Mouse (Mus musculus) liver, adult 2 months (tissue): ENCODE results near the gene Rgs17. TPM values are rescaled to one million over a fixed set of nuclear protein-coding genes. Genes with fewer than 3 reads are reported as not detected.

Experiments used
- DNase-seq: peaks from one replicate; pipeline ENCODE4 v3.0.0-alpha.2; 2011; ENCODE audit warnings: low read depth, low spot score; ENCODE audit errors: extremely low read depth
- H3K27ac ChIP-seq: fragments of 200-500 bp; replicated peaks from 2 replicates; pipeline ENCODE4 v1.5.1; 2012; ENCODE audit warnings: low read depth, mild to moderate bottlenecking, control low read depth, inconsistent platforms, low read length; ENCODE audit not compliant: insufficient read depth
- H3K27me3 ChIP-seq: fragments of 200-500 bp; 2 replicates; pipeline ENCODE4 v1.6.1; 2012; ENCODE audit warnings: mild to moderate bottlenecking, moderate library complexity, low read length, inconsistent platforms; ENCODE audit not compliant: control insufficient read depth, insufficient read depth
- H3K36me3 ChIP-seq: fragments of 200-500 bp; 2 replicates; pipeline ENCODE4 v1.6.1; 2012; ENCODE audit warnings: low read length, inconsistent platforms; ENCODE audit not compliant: control insufficient read depth, insufficient read depth
- H3K4me1 ChIP-seq: fragments of 200-500 bp; 2 replicates; pipeline ENCODE4 v1.6.1; 2011; ENCODE audit warnings: low read length; ENCODE audit not compliant: control insufficient read depth, insufficient read depth
- H3K4me3 ChIP-seq: fragments of 200-500 bp; 2 replicates; pipeline ENCODE4 v1.5.1; 2011; ENCODE audit warnings: low read depth, mild to moderate bottlenecking, control low read depth, low read length, moderate library complexity; ENCODE audit not compliant: insufficient read depth
- H3K79me2 ChIP-seq: fragments of 200-500 bp; 2 replicates; pipeline ENCODE4 v1.6.1; 2012; ENCODE audit warnings: inconsistent platforms, mild to moderate bottlenecking, low read length, moderate library complexity; ENCODE audit not compliant: control insufficient read depth, insufficient read depth
- H3K9ac ChIP-seq: fragments of 200-500 bp; 2 replicates; pipeline ENCODE4 v1.6.1; 2012; ENCODE audit warnings: low read depth, mild to moderate bottlenecking, control low read depth, inconsistent platforms, low read length
- CTCF ChIP-seq: fragments of 200-500 bp; IDR thresholded peaks from 2 replicates; pipeline ENCODE4 v1.5.1; 2011; ENCODE audit warnings: low read depth, low read length, control low read depth
- POLR2A ChIP-seq: fragments of 200-500 bp; IDR thresholded peaks from 2 replicates; pipeline ENCODE4 v1.6.1; 2011; ENCODE audit warnings: low read length, control low read depth; ENCODE audit not compliant: insufficient read depth; ENCODE audit errors: extremely low read depth
- WGBS: fragments of 180-500 bp; shearing (Covaris S2); methylation state at CpG from one replicate; pipeline ENCODE4 v1.1.7; 2018; 5-methylcytosine and 5-hydroxymethylcytosine counted together
- polyA plus RNA-seq: library from polyadenylated mRNA; depleted of rRNA; stranded (reverse); fragments of >200 nt; gene quantifications from 2 replicates; pipeline ENCODE4 v1.2.3, GENCODE M21; 2012
- total RNA-seq: library from RNA; depleted of rRNA; stranded (reverse); fragments of >200 nt; gene quantifications from 2 replicates; pipeline ENCODE4 v1.2.3, GENCODE M21; 2014

The Rgs17 gene
- total and polyA plus RNA-seq, 2 experiments, result 0.09 TPM; not detected in 1

DNA sequence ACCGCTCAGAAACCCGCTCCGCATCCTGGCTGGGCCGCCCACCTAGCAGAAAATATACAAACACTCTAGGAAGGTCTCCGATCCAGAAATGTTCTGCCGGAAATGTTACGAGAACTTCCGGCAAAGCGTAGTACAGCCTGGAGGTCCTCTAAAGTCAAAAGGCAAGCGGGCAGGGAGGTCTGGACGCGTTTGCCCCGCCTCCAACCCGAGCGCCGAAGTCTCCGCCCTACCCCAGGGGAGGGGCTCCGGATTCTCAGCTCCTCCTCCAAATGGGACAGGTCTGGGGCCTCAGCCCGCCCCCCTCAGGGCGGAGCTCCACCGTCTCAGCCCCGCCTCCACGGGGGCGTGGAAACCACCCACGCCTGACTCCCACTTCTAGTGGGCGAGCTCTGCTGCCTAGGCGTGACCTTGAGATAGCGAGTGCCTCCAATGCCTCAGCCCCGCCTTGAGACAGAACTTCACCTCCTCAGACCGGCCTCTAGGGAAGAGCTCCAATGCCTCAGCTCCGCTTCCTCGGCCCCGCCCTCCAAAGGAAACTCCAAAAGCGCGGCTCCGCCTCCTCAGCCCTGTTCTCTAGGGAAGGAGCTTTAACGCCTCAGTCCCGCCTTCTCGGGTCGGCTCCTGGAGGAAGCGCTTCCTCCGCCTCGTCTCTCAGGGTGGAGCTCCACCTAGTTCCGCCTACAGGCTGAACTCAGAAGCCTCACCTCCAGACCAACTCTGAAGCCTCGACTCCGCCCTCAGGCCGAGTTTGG lies 98.3 kb downstream of the Rgs17 start, which contains the start of gene Mtrf1l:
Mtrf1l (minus strand) TSS at position 171 of the 752 bp plus-strand sequence.
- peaks cover 4% of the 10 kb centered on the region; the same call in 1 of the 2 replicates for H3K79me2 ChIP-seq
- peaks cover 6% of the 10 kb centered on the region; the same call in 1 of the 2 replicates for H3K36me3 ChIP-seq
- peak within 1 kb of the TSS; percentile 83 for H3K27ac ChIP-seq
- H3K27me3 ChIP-seq, result no peaks in the 10 kb centered on the region
- H3K4me3 ChIP-seq, result peak within 1 kb of the TSS; percentile 98
- TF ChIP-seq POLR2A (0 out of 2 replicates have a peak, but pooled peaks have one; percentile 37), CTCF (0 out of 2 replicates have a peak, but pooled peaks have one; percentile 3)
- H3K4me1 ChIP-seq, result 0 out of 2 replicates have a peak, but pooled peaks cover 6% of the 10 kb centered on the region
- peak; percentile 94 for DNase-seq
- under 1% methylated on average over 47 of the region's 47 CpGs for WGBS
- H3K9ac ChIP-seq, result peak within 1 kb of the TSS; percentile 96

DNA sequence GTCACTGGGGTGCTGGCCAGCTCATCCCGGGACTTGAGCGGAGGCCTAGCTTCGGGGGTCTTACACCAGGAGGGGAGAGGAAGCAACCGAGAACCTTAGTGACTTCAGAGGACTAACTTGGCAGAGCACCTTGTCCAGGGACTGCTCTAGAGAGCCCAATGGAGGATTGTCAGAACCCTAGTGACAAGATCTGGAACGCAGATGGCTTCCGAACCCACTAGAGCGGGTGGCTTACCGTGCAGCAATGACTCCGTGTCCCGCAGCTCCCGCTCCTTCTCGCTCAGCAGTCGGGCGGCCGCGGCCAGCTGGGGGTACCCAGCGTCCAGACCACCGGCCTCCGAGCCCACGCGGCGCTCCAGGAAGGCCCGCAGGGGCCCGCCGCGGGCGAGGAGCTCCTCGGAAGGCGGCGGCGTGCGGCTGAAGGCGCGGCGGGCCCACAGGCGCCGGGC lies 98.9 kb downstream of the Rgs17 start:
- Histone ChIP-seq H3K79me2 (peaks cover 4% of the 10 kb centered on the region; the same call in 1 of the 2 replicates), H3K27me3 (no peaks in the 10 kb centered on the region), H3K27ac (peak overlapping the region; percentile 44), H3K4me1 (0 out of 2 replicates have a peak, but pooled peaks cover 6% of the 10 kb centered on the region), H3K36me3 (peaks cover 12% of the 10 kb centered on the region; the same call in 1 of the 2 replicates), H3K9ac (peak overlapping the region; percentile 96), H3K4me3 (peak overlapping the region; percentile 98)
- peak; percentile 20 for DNase-seq
- under 1% methylated on average over 37 of the region's 37 CpGs for WGBS
- TF ChIP-seq POLR2A, result no peak
- no peak for TF ChIP-seq CTCF

DNA sequence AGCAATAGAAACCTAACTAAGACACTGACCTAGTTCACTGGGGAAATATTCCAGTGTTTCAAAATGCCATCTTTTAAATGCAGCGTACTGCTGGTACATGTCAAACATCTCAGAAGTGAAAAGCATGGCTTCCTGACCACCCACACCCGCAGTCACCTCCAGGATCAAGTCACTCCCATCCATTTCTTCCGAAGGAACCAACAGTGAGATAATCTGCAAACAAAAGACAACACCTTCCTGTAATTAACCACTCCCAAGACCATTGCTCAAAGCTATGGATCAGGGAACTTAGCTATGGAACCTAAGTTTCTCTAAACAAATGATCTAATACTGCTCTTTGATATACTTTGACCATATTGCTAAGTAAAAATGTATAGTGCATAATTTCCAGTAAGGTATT lies 103.4 kb downstream of the Rgs17 start:
- DNase-seq, result no peak
- Histone ChIP-seq H3K79me2 (peaks cover 4% of the 10 kb centered on the region; the same call in 1 of the 2 replicates), H3K27ac (no peak overlapping the region), H3K4me1 (0 out of 2 replicates have a peak, but pooled peaks cover 6% of the 10 kb centered on the region), H3K9ac (no peak overlapping the region), H3K4me3 (no peak overlapping the region), H3K27me3 (no peaks in the 10 kb centered on the region), H3K36me3 (peaks cover 36% of the 10 kb centered on the region)
- 83% methylated on average over 3 of the region's 3 CpGs for WGBS
- TF ChIP-seq POLR2A, result no peak
- no peak for TF ChIP-seq CTCF

DNA sequence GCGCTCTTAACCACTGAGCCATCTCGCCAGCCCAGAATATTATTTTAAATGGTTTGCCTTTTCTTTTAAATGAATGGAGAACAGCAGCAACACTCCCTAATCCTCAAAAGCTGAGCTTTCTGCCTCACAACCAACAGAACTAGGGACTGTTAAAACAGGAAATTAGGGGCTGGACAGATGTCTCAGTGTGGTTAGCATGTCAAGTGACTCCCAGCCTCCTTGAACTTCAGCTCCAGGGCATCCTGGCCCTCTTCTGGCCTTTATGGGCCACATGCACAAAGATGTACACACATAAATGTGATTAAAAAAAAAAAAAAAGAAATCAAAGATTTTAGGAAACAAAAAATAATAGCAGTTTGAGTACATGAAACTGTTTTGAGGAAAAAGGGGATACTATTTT lies 106.2 kb downstream of the Rgs17 start:
- peaks cover 54% of the 10 kb centered on the region for H3K36me3 ChIP-seq
- no peaks in the 10 kb centered on the region for H3K27me3 ChIP-seq
- DNase-seq, result no peak
- H3K27ac ChIP-seq, result no peak overlapping the region
- H3K79me2 ChIP-seq, result no peaks in the 10 kb centered on the region
- H3K4me1 ChIP-seq, result no peaks in the 10 kb centered on the region
- H3K4me3 ChIP-seq, result no peak overlapping the region
- 99% methylated on average over 2 of the region's 2 CpGs for WGBS
- TF ChIP-seq CTCF (no peak), POLR2A (no peak)
- no peak overlapping the region for H3K9ac ChIP-seq

DNA sequence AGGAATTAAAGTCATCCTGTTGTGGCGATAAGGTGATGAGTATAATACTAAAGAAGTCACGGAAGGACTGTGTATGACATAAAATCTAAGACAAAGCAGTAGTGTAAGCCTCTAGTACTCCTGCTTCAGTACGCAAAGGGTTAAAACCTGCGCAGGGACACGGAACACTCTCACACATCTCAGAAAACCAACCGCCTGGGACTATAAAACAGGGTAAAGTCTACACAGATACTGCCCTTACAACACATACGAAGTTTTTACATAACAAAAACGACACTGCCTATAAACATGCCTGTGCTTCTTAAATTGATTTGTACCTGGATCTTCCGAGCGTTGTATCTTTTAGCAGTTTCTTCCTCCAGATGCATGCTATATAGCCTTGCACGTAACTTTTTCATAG lies 108.5 kb downstream of the Rgs17 start:
- 89% methylated on average over 11 of the region's 11 CpGs for WGBS
- no peak for DNase-seq

More for the DNA sequence above, 108.5 kb downstream of the Rgs17 start:
- Histone ChIP-seq H3K4me1 (no peaks in the 10 kb centered on the region), H3K4me3 (no peak overlapping the region), H3K9ac (no peak overlapping the region), H3K27me3 (no peaks in the 10 kb centered on the region), H3K79me2 (no peaks in the 10 kb centered on the region), H3K27ac (no peak overlapping the region), H3K36me3 (peaks cover 46% of the 10 kb centered on the region)
- TF ChIP-seq CTCF, result no peak
- TF ChIP-seq POLR2A, result no peak
